Mouse (Mus musculus): ENCODE measurements at regions not wholly inside any gene's neighbourhood (a gene's known extent, or its start where the extent isn't known, plus 50 kb on each side); places are given as distances from the start of the nearest gene placed in this dataset.

DNA sequence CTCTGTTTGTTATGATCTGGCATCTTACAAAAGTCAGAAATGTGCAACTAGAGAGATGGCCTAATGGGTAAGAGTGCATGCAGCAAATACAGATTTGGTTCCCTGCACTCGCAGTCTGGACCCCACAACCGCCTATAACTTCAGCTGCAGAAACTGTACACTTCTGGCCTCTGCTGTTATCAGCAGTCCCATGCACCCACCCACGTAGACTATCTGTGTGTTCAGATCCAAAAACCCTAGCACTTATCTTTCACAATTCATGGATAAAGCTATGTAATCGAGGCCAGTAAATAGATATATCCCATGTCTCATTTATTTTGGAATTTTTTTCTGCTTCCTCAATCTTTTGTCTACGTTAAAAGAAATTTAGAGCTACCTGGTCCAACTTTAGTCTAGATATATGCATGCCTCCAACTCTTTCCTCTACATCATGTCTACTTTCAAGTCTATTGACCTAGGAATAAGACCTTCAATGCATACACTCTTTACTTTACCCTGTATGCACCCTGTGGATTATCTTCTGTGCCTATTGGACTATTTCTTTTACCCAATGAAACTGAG, 95.0 kb upstream of the Gorab start:
- TF ChIP-seq CTCF (IDR thresholded peaks at IDR 0.05) (no peak), EP300 (IDR thresholded peaks at IDR 0.05; ENCODE audit: insufficient read depth, low read depth, low read length) (no peak)
